Mouse (Mus musculus) urinary bladder, postnatal 36 days (tissue): ENCODE results near the gene Notch2.
"Not testable (repeated sequence)": the region's sequence is repeated elsewhere in the genome, so short reads cannot be mapped to it uniquely, and the experiment has no call there.

Experiments
- DNase-seq, 2 experiments: peaks; one replicate each; pipeline ENCODE4 v3.0.0; 2022; ENCODE audit warnings: low spot score in 2 of 2, mixed read lengths in 1 of 2

The Notch2 gene

DNA sequence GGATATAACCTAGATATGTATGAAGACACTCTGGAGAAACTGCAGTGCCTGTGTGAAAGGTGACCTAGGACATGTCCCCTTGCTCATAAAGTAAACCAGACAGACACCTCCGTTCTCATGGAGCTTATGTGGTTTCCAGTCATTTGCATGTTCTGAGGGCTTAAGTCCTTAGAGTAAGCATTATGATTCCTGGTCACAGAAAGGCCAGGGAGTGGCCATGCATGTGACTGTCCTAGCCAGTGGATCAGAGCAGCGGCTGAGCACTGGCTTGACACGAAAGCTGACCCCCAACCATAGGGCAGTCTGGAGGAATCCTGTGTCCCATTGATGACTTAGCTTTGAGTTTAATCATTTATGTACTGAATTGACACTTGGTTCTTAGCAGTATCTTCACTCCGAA lies 14.7 kb downstream of the Notch2 start:
- no peak for DNase-seq

GRCm38 (mm10) chr3:98028936-98029335 lies 15.6 kb downstream of the Notch2 start:
- DNase-seq = no peak

GRCm38 (mm10) chr3:98031104-98031503 lies 17.8 kb downstream of the Notch2 start:
- no peak for DNase-seq

DNA sequence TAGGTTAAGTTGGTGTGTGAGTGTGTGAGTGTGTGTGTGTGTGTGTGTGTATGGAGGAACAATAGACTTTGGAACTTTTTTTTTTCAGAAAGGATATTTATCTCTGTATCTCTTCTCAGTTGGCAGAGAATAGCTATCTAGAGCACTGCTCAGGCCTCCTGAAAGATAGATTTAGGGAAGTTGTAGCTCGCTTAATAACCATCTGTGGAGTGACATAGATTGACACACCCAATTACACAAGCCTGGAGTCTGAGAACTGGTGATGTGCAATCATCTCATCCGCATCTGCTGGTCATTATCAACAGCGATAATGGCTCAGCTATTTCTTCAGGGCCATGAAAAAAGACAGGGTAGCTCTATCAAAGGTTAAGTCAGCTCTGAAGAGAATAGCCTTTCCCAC lies 18.9 kb downstream of the Notch2 start:
- no peak for DNase-seq

GRCm38 (mm10) chr3:98032944-98033343 lies 19.6 kb downstream of the Notch2 start:
- DNase-seq = no peak

GRCm38 (mm10) chr3:98034622-98035593 lies 21.6 kb downstream of the Notch2 start:
- DNase-seq = no peak

DNA sequence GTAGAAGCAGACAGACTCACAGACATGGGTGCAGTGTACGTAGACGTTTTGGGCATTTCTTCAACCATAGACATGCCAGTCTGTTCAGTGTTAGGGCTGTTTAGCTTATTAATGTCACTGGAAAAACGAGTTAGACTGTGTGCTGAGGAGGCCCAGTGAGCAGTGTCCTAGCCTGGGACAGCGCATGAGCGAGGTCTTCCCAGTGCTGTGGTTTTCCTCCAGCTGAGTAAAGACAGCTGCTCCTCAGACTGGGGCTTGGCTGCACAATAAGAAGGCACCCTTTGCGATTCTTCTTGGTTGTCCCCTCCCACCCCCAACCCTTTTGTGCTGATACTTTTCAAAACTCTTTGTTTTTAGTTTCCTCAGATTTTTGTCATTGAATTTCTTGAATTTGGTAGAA lies 22.8 kb downstream of the Notch2 start:
- no peak for DNase-seq

DNA sequence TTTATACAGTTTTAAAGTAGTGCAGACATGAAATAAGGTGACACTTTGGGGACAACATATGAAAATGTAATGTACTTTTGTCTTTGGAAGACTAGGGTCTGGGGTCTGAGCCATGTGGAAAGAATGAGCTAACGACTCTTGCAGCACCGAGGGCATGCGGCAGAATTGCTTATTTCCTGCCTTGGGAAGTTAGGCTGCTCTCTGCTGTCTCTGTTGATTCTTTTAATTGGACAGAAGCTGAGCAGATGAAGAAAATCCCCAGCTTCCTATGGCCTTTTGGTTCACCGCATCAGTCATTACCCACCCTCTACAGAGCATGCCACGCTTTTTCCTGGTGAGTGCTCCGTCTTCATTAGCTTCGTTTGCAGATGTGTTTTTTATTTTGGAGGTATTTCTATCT lies 23.8 kb downstream of the Notch2 start:
- DNase-seq = no peak

DNA sequence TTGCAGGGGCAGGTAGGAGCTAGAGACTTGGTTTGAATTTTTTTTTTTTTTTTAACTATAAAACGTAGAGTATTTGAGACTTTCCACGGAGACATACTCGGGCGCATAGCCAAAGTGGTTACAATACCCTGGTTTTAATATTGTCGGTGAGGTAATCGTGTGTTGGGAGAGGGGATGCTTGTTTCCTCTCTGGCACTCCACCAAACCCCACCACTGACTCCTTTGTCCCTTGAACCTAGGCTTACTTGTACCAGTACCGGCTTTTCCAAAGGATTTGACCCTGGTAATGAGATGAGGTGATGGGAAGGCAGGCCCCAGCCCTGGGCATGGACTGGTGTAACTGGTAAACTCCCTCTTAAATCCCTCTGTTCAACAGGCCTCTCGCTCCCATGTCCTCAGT lies 25.3 kb downstream of the Notch2 start:
- DNase-seq = no peak

DNA sequence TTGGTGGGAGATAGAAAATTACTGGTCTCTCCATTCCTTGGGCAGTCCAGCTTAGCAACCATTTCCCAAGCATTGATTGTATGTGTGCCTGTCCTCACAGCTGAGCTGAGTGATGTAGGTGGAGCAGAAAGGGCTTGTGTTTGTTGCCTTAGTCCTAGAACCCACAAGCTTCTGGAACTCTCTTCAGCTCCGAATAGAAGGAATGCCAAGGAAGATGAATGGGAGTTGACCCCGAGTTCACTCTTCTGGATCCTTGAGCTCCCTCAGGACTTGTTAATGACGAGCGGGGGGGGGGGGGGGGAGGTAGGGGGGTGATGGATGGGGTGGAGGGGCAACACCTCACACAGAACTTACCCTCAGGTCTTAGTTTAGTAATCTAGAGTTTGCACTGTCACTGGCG lies 25.9 kb downstream of the Notch2 start:
- no peak for DNase-seq

DNA sequence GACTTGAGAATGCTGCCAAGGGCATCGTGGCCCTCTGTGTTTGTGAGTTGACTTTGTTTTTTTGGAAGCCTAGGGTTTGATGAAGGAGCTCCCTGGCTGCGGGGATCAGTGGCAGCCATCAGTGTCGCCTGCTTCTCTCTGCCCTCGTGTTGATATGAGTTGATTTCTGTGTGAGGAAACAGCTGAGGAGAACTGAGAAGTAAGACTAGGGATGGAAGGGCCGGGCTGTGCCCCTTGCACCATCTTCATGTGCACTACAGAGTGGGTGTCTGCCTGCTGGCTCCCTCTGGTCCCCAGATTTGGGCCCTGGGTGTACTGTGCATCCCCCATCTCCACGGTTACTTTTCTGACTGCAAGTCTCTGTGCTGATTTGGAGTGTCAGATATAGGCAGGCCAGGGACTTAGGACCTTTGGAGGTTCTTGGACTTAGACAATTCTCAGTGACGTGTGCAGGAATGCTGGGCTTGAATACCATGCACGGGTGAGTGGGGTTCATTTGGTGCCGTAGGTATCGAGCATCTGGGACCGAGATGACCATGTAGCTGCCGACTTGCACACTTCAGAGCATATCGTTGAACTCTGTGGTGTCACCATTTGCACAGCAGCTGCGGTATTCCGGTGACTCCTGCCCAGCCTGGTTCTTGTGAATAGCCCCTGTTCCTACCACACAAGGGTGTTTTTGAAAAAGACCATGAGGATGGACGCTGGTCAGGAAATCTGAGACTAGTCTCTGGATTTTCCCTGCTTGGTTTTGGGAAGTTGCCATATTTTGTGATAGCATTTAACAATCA lies 26.5 kb downstream of the Notch2 start:
- no peak for DNase-seq

GRCm38 (mm10) chr3:98040836-98041235 lies 27.5 kb downstream of the Notch2 start:
- DNase-seq = no peak

DNA sequence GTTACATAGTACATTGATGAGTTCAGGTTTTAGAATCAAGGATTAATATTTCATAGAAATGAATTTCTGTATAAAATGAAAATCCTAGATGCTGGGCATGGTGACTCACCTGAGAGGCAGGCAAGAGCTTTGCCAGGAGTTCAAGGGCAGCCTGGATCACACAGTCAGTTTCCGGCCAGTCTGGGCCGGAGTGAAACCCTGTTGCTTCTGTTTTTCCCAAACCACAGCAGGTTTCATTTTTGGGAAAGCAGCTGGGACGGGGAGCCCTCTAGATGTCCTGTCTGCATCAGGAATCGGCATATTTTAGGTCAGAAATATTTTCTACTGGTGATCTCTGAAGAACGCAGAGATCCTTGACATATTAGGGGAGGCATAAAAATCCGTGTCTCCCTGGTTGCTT lies 29.0 kb downstream of the Notch2 start:
- no peak for DNase-seq

- peak in 1 of 2 experiments; percentile 52 for DNase-seq
Measured at GRCm38 (mm10) chr3:98042955-98043456, 29.7 kb downstream of the Notch2 start.

DNA sequence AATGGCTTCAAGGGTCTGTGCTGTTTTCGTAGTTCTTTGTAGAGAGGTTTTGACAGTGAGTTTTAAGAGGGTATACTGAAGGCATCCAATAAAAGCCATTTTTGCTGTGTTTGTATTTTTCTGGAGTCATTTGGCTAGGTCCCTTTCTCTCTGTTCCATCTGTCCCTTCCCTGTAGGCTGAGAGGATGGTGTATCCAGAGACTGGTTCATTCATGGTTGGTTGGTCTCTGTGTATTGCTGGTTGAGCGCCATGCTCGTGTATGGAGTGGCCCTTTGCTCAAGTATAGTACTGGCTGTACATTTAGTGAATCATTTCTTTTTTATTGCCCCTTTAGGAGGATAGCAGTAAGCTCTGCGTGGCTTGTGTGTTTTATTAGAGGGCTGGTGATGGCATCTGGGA lies 30.3 kb downstream of the Notch2 start:
- no peak for DNase-seq

- DNase-seq = no peak
Measured at GRCm38 (mm10) chr3:98044768-98045368, 31.5 kb downstream of the Notch2 start.

GRCm38 (mm10) chr3:98045465-98046148 lies 32.3 kb downstream of the Notch2 start:
- no peak for DNase-seq

DNA sequence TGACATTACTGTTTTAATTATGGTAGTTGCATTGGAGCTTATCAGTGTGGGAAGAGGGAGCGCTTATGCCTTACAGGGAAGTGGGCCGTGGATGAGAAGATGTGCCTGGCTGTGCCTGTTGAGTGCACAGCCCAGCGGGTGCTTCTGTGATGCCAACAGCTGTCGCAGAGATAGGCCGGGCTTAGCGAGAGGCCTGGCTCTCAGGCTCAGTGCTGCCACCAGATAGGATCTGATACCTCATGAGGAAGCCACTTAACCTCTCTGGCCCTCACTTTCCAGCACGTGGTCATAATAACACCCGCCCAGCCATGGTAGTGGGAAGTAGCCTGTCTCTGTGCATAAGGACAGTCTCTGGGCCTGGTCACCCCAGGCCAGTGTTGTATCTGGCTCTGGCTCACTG lies 33.0 kb downstream of the Notch2 start:
- DNase-seq = no peak

DNA sequence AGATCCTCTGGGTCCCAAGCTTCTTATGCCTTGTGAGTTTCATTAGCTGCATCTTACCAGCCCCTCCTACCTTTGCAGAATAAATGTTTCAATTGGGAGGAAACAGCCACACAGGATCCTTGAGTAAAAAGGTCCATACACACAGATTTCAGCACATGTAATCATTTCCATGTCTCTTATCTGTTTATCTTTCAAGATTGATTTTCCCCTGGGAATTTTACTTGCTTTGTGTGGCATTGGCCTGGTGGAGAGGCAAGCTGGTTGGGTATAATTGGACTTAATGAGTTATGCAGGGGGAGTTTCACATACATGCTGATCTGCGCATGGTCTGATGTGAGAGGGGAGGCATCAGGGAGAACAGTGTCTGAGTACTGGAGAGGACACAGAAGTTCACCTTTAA lies 36.3 kb downstream of the Notch2 start:
- no peak for DNase-seq

- DNase-seq = not testable (repeated sequence)
Measured at GRCm38 (mm10) chr3:98050086-98050485, 36.8 kb downstream of the Notch2 start.
